ENCODE assay signal across 8 mouse cellular contexts in the genomic region with DNA sequence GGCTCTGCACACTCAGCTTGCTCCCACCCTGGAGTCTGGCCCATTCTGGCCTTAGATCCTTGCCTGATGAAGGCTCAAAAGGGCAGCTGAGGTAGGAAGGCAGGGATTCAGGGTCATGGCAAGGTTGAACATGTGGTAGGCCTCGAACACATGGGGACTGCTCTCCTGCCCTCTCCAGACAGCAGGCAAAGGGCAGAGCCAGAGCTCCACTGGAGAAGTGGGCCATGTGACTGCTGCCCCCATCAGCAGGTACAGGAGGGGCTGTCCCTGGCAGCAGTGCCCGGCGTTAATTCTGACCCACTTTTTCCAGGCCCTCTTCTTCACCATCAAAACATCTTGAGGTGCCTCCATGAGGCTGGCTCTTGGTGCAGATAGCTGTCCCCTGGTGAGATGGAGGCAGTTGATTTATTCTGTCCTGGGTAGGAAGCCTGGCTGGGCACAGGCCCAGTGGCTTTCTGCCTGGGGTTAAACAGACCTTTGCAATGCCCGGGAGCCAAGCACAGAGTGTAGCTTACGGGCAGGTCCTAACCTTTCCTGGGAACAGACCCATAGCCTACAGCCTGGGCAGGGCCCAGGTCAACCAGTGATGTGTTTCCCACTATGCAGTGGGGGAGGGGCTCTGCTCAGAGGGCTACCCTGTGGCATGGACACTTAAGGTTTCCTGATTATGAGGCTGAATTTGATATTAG. TPM values are rescaled to one million over a fixed set of nuclear protein-coding genes. Genes with fewer than 3 reads are reported as not detected.
DNase-seq lines count a peak whose midpoint lies in the region; ATAC-seq and TF ChIP-seq lines count a peak whose summit lies in the region.

No protein-coding gene starts in this region.

- WGBS in embryonic facial prominence, embryonic 10.5 days = 87% methylated on average over 5 of the region's 5 CpGs
- 82% methylated on average over 5 of the region's 5 CpGs for WGBS in hindbrain, embryonic 10.5 days
- WGBS in midbrain, embryonic 11.5 days = 90% methylated on average over 5 of the region's 5 CpGs

- no peaks in the 10 kb centered on the region for H3K9me3 ChIP-seq in embryonic facial prominence, embryonic 10.5 days
- no peaks in the 10 kb centered on the region for H3K9me3 ChIP-seq in hindbrain, embryonic 10.5 days
- no peaks in the 10 kb centered on the region for H3K9me3 ChIP-seq in midbrain, embryonic 11.5 days (ENCODE audit: control insufficient read depth, low read length)

- H3K4me3 ChIP-seq in layer of hippocampus, adult 2 months = peak overlapping the region; percentile 99
- H3K4me3 ChIP-seq in embryonic facial prominence, embryonic 10.5 days = peak overlapping the region; percentile 69
- H3K4me3 ChIP-seq in hindbrain, embryonic 10.5 days = peak overlapping the region; percentile 87
- peak overlapping the region; percentile 7; the same call in 1 of the 2 replicates for H3K4me3 ChIP-seq in midbrain, embryonic 11.5 days (ENCODE audit: low read depth, low read length)

- no peaks in the 10 kb centered on the region for H3K27me3 ChIP-seq in embryonic facial prominence, embryonic 10.5 days (replicated peaks; ENCODE audit: low read depth, poor library complexity, severe bottlenecking)
- no peaks in the 10 kb centered on the region for H3K27me3 ChIP-seq in hindbrain, embryonic 10.5 days (ENCODE audit: insufficient read depth, poor library complexity, severe bottlenecking)
- no peaks in the 10 kb centered on the region for H3K27me3 ChIP-seq in midbrain, embryonic 11.5 days (ENCODE audit: control insufficient read depth, insufficient read depth, low read length)

- H3K27ac ChIP-seq in layer of hippocampus, adult 2 months = peak overlapping the region; percentile 93
- no peak overlapping the region for H3K27ac ChIP-seq in embryonic facial prominence, embryonic 10.5 days (replicated peaks)
- H3K27ac ChIP-seq in hindbrain, embryonic 10.5 days = peak overlapping the region; percentile 97
- no peak overlapping the region for H3K27ac ChIP-seq in midbrain, embryonic 11.5 days (ENCODE audit: low read depth, low read length)

- no peak for TF ChIP-seq CTCF in layer of hippocampus, adult 2 months (conservative IDR thresholded peaks at IDR 0.05)

- peak overlapping the region; percentile 99 for H3K4me2 ChIP-seq in midbrain, embryonic 11.5 days

- no peak for DNase-seq in layer of hippocampus, adult 2 months (ENCODE audit: low spot score in 2 of 2)
- no peak for DNase-seq in layer of hippocampus, postnatal 36 days
- no peak for DNase-seq in embryonic facial prominence, embryonic 10.5 days (ENCODE audit: low spot score)
- no peak for DNase-seq in hindbrain, embryonic 10.5 days (ENCODE audit: low spot score)
- DNase-seq in midbrain, embryonic 11.5 days (ENCODE audit: low spot score, missing footprints) = no peak
- DNase-seq in thymus, postnatal 0 days (ENCODE audit: low spot score) = no peak
- DNase-seq in frontal cortex, postnatal 36 days (ENCODE audit: low spot score in 2 of 2) = no peak
- DNase-seq in c-Kit-positive CD71-positive TER-119-positive erythroid progenitor cells, embryonic 14.5 days (ENCODE audit: low spot score) = no peak

- H3K4me1 ChIP-seq in embryonic facial prominence, embryonic 10.5 days = peaks cover 43% of the 10 kb centered on the region
- peaks cover 49% of the 10 kb centered on the region for H3K4me1 ChIP-seq in hindbrain, embryonic 10.5 days (replicated peaks)
- peaks cover 21% of the 10 kb centered on the region for H3K4me1 ChIP-seq in midbrain, embryonic 11.5 days (ENCODE audit: control insufficient read depth, insufficient read depth, low read length)

- no peak overlapping the region; the same call in 1 of the 2 replicates for H3K9ac ChIP-seq in midbrain, embryonic 11.5 days (ENCODE audit: low read length)

- peaks cover 60% of the 10 kb centered on the region for H3K36me3 ChIP-seq in embryonic facial prominence, embryonic 10.5 days (replicated peaks)
- H3K36me3 ChIP-seq in hindbrain, embryonic 10.5 days = peaks cover 58% of the 10 kb centered on the region
- peaks cover 17% of the 10 kb centered on the region for H3K36me3 ChIP-seq in midbrain, embryonic 11.5 days (ENCODE audit: control insufficient read depth, insufficient read depth, low read length)

- ATAC-seq in midbrain, embryonic 11.5 days (ENCODE audit: low FRiP score) = no peak

RNA-seq across cellular contexts. Expression of gene Bsg, which starts 2.3 kb away (rescaled TPM):
- total RNA-seq in layer of hippocampus, adult 2 months (2021) = 100 to 1,000 TPM; 538 TPM
- total RNA-seq in layer of hippocampus, postnatal 36 days (2021) = 100 to 1,000 TPM; 555 to 610 TPM
- 591 and 608 TPM in 2 replicates for polyA plus RNA-seq in embryonic facial prominence, embryonic 10.5 days (2016; fragmentation: Nextera tagmentation; extraction: Ambion mirVana)
- polyA plus RNA-seq in hindbrain, embryonic 10.5 days (2016; fragmentation: Nextera tagmentation; extraction: Ambion mirVana) = 657 and 686 TPM in 2 replicates
- 576 and 580 TPM in 2 replicates for polyA plus RNA-seq in midbrain, embryonic 11.5 days (2014; fragmentation: Nextera tagmentation; extraction: Ambion mirVana)
- 376 and 398 TPM in 2 replicates for polyA plus RNA-seq in thymus, postnatal 0 days (2015; fragmentation: Nextera tagmentation; extraction: Ambion mirVana)

RNA-seq across cellular contexts. Expression of gene Hcn2, which starts 9.9 kb away (rescaled TPM):
- total RNA-seq in layer of hippocampus, adult 2 months (2021) = 100 to 1,000 TPM; 118 TPM
- 100 to 1,000 TPM; 106 to 118 TPM for total RNA-seq in layer of hippocampus, postnatal 36 days (2021)
- 0.04 TPM in 1 of 2 replicates, not detected in the other for polyA plus RNA-seq in embryonic facial prominence, embryonic 10.5 days (2016; fragmentation: Nextera tagmentation; extraction: Ambion mirVana)
- polyA plus RNA-seq in hindbrain, embryonic 10.5 days (2016; fragmentation: Nextera tagmentation; extraction: Ambion mirVana) = 0.08 and 0.11 TPM in 2 replicates
- polyA plus RNA-seq in midbrain, embryonic 11.5 days (2014; fragmentation: Nextera tagmentation; extraction: Ambion mirVana) = 0.22 TPM in 2 replicates
- polyA plus RNA-seq in thymus, postnatal 0 days (2015; fragmentation: Nextera tagmentation; extraction: Ambion mirVana) = 0.05 TPM in 1 of 2 replicates, not detected in the other

RNA-seq across cellular contexts. Expression of gene Gzmm, which starts 17.7 kb away (rescaled TPM):
- total RNA-seq in layer of hippocampus, adult 2 months (2021) = 1 to 10 TPM; 3.3 to 4.0 TPM
- 1 to 10 TPM; 2.4 to 2.5 TPM for total RNA-seq in layer of hippocampus, postnatal 36 days (2021)
- polyA plus RNA-seq in embryonic facial prominence, embryonic 10.5 days (2016; fragmentation: Nextera tagmentation; extraction: Ambion mirVana) = 0.88 and 1.5 TPM in 2 replicates
- 0.75 and 1.2 TPM in 2 replicates for polyA plus RNA-seq in hindbrain, embryonic 10.5 days (2016; fragmentation: Nextera tagmentation; extraction: Ambion mirVana)
- polyA plus RNA-seq in midbrain, embryonic 11.5 days (2014; fragmentation: Nextera tagmentation; extraction: Ambion mirVana) = 0.27 and 0.58 TPM in 2 replicates
- 0.35 and 0.48 TPM in 2 replicates for polyA plus RNA-seq in thymus, postnatal 0 days (2015; fragmentation: Nextera tagmentation; extraction: Ambion mirVana)

RNA-seq across cellular contexts. Expression of gene Cdc34, which starts 24.6 kb away (rescaled TPM):
- total RNA-seq in layer of hippocampus, adult 2 months (2021) = 10 to 100 TPM; 73.1 to 79.8 TPM
- 10 to 100 TPM; 67.0 to 70.2 TPM for total RNA-seq in layer of hippocampus, postnatal 36 days (2021)
- 240 and 250 TPM in 2 replicates for polyA plus RNA-seq in embryonic facial prominence, embryonic 10.5 days (2016; fragmentation: Nextera tagmentation; extraction: Ambion mirVana)
- 243 and 244 TPM in 2 replicates for polyA plus RNA-seq in hindbrain, embryonic 10.5 days (2016; fragmentation: Nextera tagmentation; extraction: Ambion mirVana)
- 149 and 178 TPM in 2 replicates for polyA plus RNA-seq in midbrain, embryonic 11.5 days (2014; fragmentation: Nextera tagmentation; extraction: Ambion mirVana)
- polyA plus RNA-seq in thymus, postnatal 0 days (2015; fragmentation: Nextera tagmentation; extraction: Ambion mirVana) = 138 and 141 TPM in 2 replicates

RNA-seq across cellular contexts. Expression of gene Tpgs1, which starts 37.4 kb away (rescaled TPM):
- total RNA-seq in layer of hippocampus, adult 2 months (2021) = 10 to 100 TPM; 67.8 to 73.5 TPM
- total RNA-seq in layer of hippocampus, postnatal 36 days (2021) = 10 to 100 TPM; 64.6 to 68.3 TPM
- polyA plus RNA-seq in embryonic facial prominence, embryonic 10.5 days (2016; fragmentation: Nextera tagmentation; extraction: Ambion mirVana) = 62.6 and 63.5 TPM in 2 replicates
- 66.0 and 76.6 TPM in 2 replicates for polyA plus RNA-seq in hindbrain, embryonic 10.5 days (2016; fragmentation: Nextera tagmentation; extraction: Ambion mirVana)
- 65.5 and 69.6 TPM in 2 replicates for polyA plus RNA-seq in midbrain, embryonic 11.5 days (2014; fragmentation: Nextera tagmentation; extraction: Ambion mirVana)
- polyA plus RNA-seq in thymus, postnatal 0 days (2015; fragmentation: Nextera tagmentation; extraction: Ambion mirVana) = 56.0 and 58.2 TPM in 2 replicates

Comparison
In these comparisons a context has a peak if more than half of its experiments do, and no peak if none do; other contexts are left out.
1. H3K27ac ChIP-seq: peak in layer of hippocampus, adult 2 months (single experiment) and hindbrain, embryonic 10.5 days (single experiment); none in embryonic facial prominence, embryonic 10.5 days (single experiment) and midbrain, embryonic 11.5 days (single experiment).
2. H3K4me3 ChIP-seq: peak in every context shown above with its lines; median percentile 99 in layer of hippocampus, adult 2 months; 87 in hindbrain, embryonic 10.5 days; 69 in embryonic facial prominence, embryonic 10.5 days; 7 in midbrain, embryonic 11.5 days.